Mouse (Mus musculus) embryonic facial prominence, embryonic 14.5 days (tissue): ENCODE measurements at regions not wholly inside any gene's neighbourhood (a gene's known extent, or its start where the extent isn't known, plus 50 kb on each side); places are given as distances from the start of the nearest gene placed in this dataset.

ENCODE experiments used
- ATAC-seq: fragments of 200-750 bp; cut with Nextera tagmentation; 2 replicates; pipeline ENCODE4 v1.8.0; 2017; ENCODE audit warnings: low read depth, moderate number of reproducible peaks, moderate TSS enrichment
- DNase-seq: peaks from one replicate; pipeline ENCODE4 v3.0.0-alpha.2; 2015; ENCODE audit warnings: low spot score
- H3K27ac ChIP-seq: fragments of 300-500 bp; sonication (generic); replicated peaks from 2 replicates; pipeline ENCODE4 v1.5.1; 2014; ENCODE audit warnings: low read depth, mild to moderate bottlenecking, low read length, moderate library complexity
- H3K27me3 ChIP-seq: fragments of 300-500 bp; sonication (generic); replicated peaks from 2 replicates; pipeline ENCODE4 v1.6.1; 2014; ENCODE audit warnings: low read length; ENCODE audit not compliant: control insufficient read depth, insufficient read depth
- H3K36me3 ChIP-seq: fragments of 300-500 bp; sonication (generic); 2 replicates; pipeline ENCODE4 v1.6.1; 2014; ENCODE audit warnings: low read length, mixed read lengths; ENCODE audit not compliant: control insufficient read depth, insufficient read depth
- H3K4me1 ChIP-seq: fragments of 300-500 bp; sonication (generic); 2 replicates; pipeline ENCODE4 v1.6.1; 2014; ENCODE audit warnings: antibody characterized with exemption, low read length; ENCODE audit not compliant: control insufficient read depth, insufficient read depth
- H3K4me2 ChIP-seq: fragments of 300-500 bp; sonication (generic); 2 replicates; pipeline ENCODE4 v1.6.1; 2014; ENCODE audit warnings: low read depth, mild to moderate bottlenecking, low read length, moderate library complexity, mixed read lengths
- H3K4me3 ChIP-seq: fragments of 300-500 bp; sonication (generic); 2 replicates; pipeline ENCODE4 v1.5.1; 2014; ENCODE audit warnings: low read depth, mild to moderate bottlenecking, low read length
- H3K9ac ChIP-seq: fragments of 300-500 bp; sonication (generic); 2 replicates; pipeline ENCODE4 v1.6.1; 2014; ENCODE audit warnings: low read depth, mild to moderate bottlenecking, low read length, moderate library complexity, mixed read lengths
- H3K9me3 ChIP-seq: fragments of 300-500 bp; sonication (generic); 2 replicates; pipeline ENCODE4 v1.6.1; 2016; ENCODE audit warnings: low read length; ENCODE audit not compliant: control insufficient read depth
- WGBS: fragments of 180-500 bp; shearing (Covaris S2); extraction: QIAGEN DNeasy Blood & Tissue Kit; methylation state at CpG from one replicate; pipeline ENCODE4 v1.1.7; 2014; 5-methylcytosine and 5-hydroxymethylcytosine counted together

DNA sequence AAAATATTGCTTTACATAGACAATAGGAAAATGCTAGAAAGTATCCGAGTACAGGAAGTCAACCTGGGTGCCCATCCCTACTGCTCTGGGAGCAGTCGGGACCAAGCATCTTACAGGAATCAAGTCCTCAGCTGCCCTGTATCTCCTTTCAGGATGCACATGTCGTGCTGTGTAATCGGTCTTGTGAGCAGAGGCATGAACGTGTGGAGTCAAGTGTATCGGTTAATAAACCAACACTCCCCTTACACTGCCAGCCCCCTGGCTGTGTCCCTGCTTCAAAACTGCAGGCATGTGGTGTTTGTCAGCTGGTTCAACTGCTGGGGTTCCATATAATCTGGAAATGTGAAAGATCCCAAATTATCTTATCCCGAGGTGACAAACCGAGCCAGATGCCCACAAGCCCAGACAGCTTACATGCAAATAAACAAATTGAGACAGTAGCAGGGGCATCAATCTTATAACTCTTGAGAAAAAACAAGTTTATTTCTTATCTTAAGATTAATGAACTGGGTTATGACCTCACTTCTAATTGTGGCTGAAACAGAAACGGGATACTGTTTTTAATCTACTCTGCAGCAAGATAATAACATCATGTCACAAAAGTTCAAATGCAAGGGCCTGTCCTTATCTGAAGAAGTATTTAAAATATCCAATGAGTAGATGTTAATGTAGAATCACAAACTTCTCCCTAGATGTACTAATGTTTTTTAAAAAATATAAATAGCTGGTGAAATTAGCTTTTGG lies 193.6 kb downstream of the Qdpr start:
- Histone ChIP-seq H3K9ac (no peak overlapping the region), H3K27ac (no peak overlapping the region), H3K27me3 (no peaks in the 10 kb centered on the region), H3K36me3 (no peaks in the 10 kb centered on the region), H3K9me3 (no peaks in the 10 kb centered on the region), H3K4me3 (no peak overlapping the region), H3K4me2 (no peak overlapping the region), H3K4me1 (no peaks in the 10 kb centered on the region)
- 58% methylated on average over 9 of the region's 9 CpGs for WGBS
- ATAC-seq = no peak
- DNase-seq = no peak

DNA sequence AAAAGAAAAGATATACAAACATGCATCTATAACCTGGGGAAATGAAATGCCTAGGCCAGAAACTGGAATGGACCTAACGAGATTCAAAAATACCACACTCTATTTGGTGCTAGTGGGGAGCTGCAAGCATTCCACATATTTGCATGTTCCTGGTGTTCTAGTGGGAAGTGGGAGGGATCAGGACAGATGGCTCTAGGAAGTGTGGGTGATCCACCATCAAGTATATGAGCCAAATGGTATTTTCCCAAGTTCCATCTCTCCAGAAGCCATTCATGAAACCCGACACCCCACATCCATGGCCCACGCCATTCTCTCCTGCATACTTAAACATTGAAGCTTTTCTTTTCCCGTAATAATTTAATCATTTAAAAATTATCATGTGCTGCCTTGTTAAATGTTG lies 218.2 kb downstream of the Qdpr start:
- Histone ChIP-seq H3K36me3 (no peaks in the 10 kb centered on the region), H3K4me3 (no peak overlapping the region), H3K4me2 (no peak overlapping the region), H3K27me3 (no peaks in the 10 kb centered on the region), H3K27ac (no peak overlapping the region), H3K9ac (no peak overlapping the region), H3K4me1 (no peaks in the 10 kb centered on the region), H3K9me3 (no peaks in the 10 kb centered on the region)
- DNase-seq = no peak
- ATAC-seq = no peak
- WGBS = 79% methylated on average over 4 of the region's 4 CpGs

DNA sequence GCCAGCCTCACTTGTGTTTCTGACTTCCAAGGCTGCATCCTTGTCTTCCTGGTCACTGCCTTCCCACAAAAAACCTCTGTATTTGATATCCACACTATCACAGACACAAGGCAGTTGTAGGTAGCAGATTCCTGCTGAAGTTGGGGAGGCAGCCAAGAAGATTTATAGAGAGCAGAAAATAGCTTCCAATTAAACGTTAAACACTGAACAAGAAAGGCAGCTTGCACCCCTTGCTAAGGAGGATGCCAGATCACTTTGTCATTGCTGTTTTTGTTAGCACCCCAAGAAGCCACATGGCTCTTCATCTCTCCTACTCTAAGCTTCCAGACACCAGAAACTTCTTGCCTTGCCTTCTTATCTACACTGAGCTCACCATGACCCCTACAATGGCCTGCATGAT lies 219.9 kb downstream of the Qdpr start:
- DNase-seq = no peak
- Histone ChIP-seq H3K4me3 (no peak overlapping the region), H3K9ac (no peak overlapping the region), H3K4me1 (no peaks in the 10 kb centered on the region), H3K27me3 (no peaks in the 10 kb centered on the region), H3K36me3 (no peaks in the 10 kb centered on the region), H3K9me3 (no peaks in the 10 kb centered on the region), H3K27ac (no peak overlapping the region), H3K4me2 (no peak overlapping the region)
- 59% methylated on average over 1 of the region's 1 CpGs for WGBS
- no peak for ATAC-seq

DNA sequence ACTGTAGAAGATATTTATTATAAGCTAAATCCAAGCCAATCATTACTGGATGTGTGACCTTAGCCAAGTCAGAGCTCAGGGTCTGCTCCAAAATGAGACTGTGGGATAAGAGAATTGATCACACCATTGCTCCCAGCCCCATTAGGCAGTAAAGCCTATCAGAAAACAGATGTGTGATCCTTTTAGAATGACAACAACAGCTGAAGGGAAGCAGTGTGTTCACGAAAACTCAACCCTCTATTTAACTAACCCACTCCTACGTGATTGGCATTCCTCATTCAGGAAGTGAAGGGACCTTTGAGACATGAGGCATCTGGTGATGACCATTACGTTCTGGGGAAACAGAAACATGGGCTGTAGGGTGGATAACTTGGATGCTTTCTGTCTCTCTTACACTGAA lies 220.6 kb downstream of the Qdpr start:
- no peaks in the 10 kb centered on the region for H3K9me3 ChIP-seq
- H3K4me3 ChIP-seq = no peak overlapping the region
- no peak for ATAC-seq
- H3K27ac ChIP-seq = no peak overlapping the region
- H3K27me3 ChIP-seq = no peaks in the 10 kb centered on the region
- H3K9ac ChIP-seq = no peak overlapping the region
- no peaks in the 10 kb centered on the region for H3K4me1 ChIP-seq
- WGBS = 53% methylated on average over 3 of the region's 3 CpGs
- no peaks in the 10 kb centered on the region for H3K36me3 ChIP-seq
- no peak for DNase-seq
- H3K4me2 ChIP-seq = no peak overlapping the region

DNA sequence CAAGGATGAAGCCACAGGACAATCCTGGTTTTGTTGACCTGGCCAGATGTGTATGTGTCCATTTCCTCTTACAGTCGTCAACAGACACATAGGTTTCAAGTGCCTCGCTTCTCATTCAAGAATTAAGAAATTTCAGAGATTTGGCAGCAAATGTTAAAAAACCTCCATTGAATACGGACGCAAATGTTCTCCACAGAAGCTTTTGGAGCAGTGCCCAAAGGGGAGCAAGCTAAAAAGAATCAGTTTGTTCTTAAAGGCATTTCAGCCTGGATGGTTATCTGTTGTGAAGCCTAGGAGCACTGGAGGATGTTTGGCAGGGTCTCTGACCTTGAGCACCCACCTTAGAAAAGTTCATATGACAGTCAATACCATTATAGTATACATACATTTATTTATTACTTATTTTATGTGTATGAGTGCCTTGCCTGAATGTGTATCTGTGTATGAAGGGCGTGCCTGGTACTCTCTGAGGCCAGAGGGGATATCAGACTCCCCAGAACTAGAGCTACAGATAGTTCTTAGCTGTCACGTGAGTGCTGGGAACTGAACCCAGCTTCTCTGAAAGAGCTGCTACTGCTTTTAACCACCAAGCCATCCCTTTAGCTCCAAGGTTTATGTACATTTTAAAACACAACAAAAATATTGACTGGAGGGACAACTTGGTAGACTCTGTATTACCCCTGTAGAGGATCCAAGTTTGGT lies 221.7 kb downstream of the Qdpr start:
- H3K4me1 ChIP-seq = no peaks in the 10 kb centered on the region
- no peak overlapping the region for H3K9ac ChIP-seq
- H3K27ac ChIP-seq = no peak overlapping the region
- ATAC-seq (no peak), DNase-seq (no peak)
- H3K4me2 ChIP-seq = no peak overlapping the region
- no peak overlapping the region for H3K4me3 ChIP-seq
- H3K36me3 ChIP-seq = no peaks in the 10 kb centered on the region
- H3K9me3 ChIP-seq = no peaks in the 10 kb centered on the region
- H3K27me3 ChIP-seq = no peaks in the 10 kb centered on the region
- WGBS = 75% methylated on average over 6 of the region's 6 CpGs

DNA sequence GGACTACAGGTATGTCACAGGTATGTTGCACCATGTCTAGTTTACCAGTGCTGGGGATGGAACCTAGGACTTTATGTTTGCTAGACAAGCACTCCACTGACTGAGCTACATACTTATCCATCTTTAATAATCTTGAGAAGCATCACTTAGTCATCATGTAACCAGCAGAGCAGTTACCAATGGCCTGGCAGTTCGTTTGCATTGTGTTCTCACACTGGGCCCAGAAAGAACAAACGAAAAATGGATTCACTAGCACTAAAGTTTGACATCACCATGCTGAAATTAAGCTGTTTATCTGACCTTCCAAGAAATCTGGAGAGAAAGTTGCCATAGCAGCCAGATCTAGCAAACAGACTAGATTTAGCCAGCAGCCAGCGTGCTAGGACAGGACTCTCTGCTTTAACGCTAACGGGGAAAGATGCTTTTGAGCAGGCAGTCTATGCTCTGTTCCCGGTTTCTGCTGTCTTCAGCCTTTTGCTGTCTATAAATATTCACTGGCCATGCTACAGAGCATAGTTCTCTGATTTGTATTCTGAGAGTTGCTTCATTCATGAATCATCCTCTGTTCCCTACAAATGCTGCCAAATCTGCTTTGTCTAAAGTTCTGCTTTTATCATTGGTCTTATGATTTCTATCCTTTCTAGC lies 229.6 kb downstream of the Qdpr start:
- Histone ChIP-seq H3K36me3 (no peaks in the 10 kb centered on the region), H3K9ac (no peak overlapping the region), H3K4me3 (no peak overlapping the region), H3K9me3 (no peaks in the 10 kb centered on the region), H3K27ac (no peak overlapping the region), H3K4me2 (no peak overlapping the region), H3K27me3 (no peaks in the 10 kb centered on the region), H3K4me1 (peaks cover 6% of the 10 kb centered on the region)
- peak; percentile 59 for DNase-seq
- 71% methylated on average over 6 of the region's 6 CpGs for WGBS
- no peak for ATAC-seq

DNA sequence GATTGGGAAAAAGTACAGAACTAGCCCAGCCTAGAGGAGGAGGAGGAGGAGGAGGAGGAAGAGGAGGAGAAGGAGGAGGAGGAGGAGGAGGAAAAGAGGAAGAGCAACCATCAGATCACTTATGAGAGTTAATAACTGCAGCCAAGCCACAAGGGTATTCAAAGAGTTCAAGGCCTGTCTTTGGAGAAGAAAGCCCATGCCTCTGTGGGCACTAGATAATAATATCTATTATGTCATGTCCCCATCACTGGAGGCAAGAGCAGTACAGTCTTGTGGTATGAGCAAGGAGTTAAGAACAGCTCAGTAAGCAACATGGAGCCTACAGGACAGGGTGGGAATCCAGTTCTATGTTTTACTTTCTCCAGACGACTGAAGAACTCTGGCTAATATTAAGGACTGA lies 230.5 kb downstream of the Qdpr start:
- no peaks in the 10 kb centered on the region for H3K27me3 ChIP-seq
- ATAC-seq = no peak
- H3K27ac ChIP-seq = no peak overlapping the region
- peaks cover 6% of the 10 kb centered on the region for H3K4me1 ChIP-seq
- WGBS = 59% methylated on average over 1 of the region's 1 CpGs
- H3K9me3 ChIP-seq = no peaks in the 10 kb centered on the region
- no peak overlapping the region for H3K4me2 ChIP-seq
- DNase-seq = no peak
- H3K4me3 ChIP-seq = no peak overlapping the region
- H3K36me3 ChIP-seq = no peaks in the 10 kb centered on the region
- H3K9ac ChIP-seq = no peak overlapping the region

DNA sequence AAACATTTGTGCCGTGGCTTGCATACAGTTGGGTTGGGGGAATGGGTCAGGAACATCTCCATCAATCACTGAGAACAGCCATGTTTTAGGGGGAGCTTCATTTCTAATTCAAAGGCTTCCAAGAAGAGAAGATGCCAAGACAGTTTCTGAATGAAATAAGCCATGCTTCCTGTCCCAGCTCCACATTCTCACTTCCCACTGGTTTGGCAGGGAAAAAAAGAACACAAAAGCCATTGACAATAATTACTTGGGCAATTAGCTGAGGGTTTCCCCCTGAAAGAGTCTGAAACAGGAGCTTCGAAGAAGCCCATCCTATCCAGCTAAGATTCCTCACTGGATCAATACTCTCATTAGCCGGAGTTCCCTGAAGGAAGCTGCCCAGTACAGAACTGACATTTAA lies 230.9 kb downstream of the Qdpr start:
- H3K4me3 ChIP-seq = no peak overlapping the region
- 33% methylated on average over 3 of the region's 3 CpGs for WGBS
- ATAC-seq (no peak), DNase-seq (no peak)
- no peaks in the 10 kb centered on the region for H3K9me3 ChIP-seq
- no peaks in the 10 kb centered on the region for H3K36me3 ChIP-seq
- no peak overlapping the region for H3K27ac ChIP-seq
- no peak overlapping the region for H3K4me2 ChIP-seq
- H3K4me1 ChIP-seq = peaks cover 6% of the 10 kb centered on the region
- no peak overlapping the region for H3K9ac ChIP-seq
- H3K27me3 ChIP-seq = no peaks in the 10 kb centered on the region
